Mouse (Mus musculus): ENCODE measurements around the gene Dpep1.
A peak's percentile ranks its signal among the peaks of the same experiment; 100 is the strongest.
"Not testable (repeated sequence)": the region's sequence is repeated elsewhere in the genome, so short reads cannot be mapped to it uniquely, and the experiment has no call there.

Gene Dpep1

GRCm38 (mm10) chr8:123185566-123186409 lies at the start of gene Dpep1:
Gene Dpep1 (plus strand): TSS chr8:123186242.
- DNase-seq: no peak

GRCm38 (mm10) chr8:123136287-123136686 lies 49.8 kb upstream of the Dpep1 start:
- no peak for DNase-seq

- DNase-seq: no peak
These were observed 48.4 kb upstream of the Dpep1 start for GRCm38 (mm10) chr8:123137645-123138077.

DNA sequence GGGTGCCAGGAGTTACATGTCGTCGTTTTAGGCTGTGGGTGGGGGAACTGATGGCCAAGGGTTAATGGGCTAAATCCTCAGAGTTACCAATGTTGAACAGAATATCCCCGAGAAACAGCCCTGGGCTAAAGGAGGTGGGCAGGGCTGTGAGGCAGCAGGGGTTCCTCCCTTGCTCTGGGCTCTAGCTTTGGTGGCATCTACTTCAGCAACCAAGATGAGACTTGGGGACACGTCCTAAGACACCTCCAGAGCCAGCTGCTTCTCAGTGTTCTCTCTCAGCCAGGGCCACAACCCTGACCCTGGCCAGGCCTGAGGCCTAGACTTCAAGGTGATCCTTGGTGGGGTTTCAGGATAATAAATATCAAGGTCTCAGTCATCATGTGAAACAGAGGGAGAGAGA lies 47.3 kb upstream of the Dpep1 start:
- DNase-seq: no peak

DNA sequence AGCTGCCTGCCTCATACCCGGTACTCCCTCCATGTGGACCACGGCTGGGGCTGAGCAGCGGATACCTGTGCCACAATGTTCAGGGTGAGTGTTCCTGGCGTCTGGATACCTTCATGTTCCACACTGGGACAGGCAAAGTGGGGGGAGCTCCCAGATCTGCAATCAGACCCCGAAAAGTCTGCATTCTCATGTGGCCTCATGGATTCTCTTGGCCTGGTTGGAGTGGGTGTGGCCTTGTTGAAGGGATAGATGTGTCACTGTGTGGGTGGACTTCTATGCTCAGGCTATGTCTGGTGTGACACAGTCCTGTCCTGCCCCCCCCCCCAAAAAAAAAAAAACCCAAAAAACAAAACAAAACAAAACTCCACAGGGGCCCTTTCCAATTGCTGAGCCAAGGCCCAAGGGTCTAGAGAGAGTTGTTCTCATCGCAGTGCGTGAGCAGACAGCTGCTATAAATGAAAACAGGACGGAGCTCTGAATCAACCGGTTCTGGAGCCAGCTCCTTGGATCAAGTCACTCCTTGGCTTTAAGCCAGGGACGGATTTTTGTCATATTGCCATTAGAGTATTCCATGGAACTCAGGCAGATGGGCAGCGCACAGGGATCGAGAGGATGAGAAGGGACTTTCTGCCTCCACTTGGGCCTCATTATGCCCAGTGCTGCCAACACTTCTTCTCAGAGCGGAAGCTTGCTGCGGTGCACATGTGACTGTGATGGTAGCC lies 44.1 kb upstream of the Dpep1 start:
- peak; percentile 68 for DNase-seq

- DNase-seq: no peak
These were observed 40.8 kb upstream of the Dpep1 start for GRCm38 (mm10) chr8:123145279-123145678.

DNA sequence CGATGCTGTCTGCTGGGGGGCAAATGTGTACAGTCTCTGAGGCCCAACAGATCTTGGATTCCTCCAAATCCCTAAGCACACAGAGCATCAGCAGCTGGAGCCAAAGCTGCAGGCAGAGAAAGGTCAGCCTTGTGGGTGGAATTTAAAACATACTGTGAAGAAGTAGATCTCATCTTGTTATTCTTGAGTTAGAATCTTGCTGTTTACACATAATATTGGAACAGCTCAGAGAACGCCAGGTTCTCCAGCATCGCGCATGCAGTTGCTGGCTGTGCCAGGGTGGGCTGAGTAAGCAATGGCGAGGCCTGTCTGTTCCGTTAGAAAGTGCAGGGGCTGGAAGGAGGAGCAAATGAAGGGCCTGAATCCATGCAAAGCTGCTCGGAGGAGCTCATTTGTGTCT lies 39.7 kb upstream of the Dpep1 start:
- no peak for DNase-seq

- no peak for DNase-seq
These were observed 35.3 kb upstream of the Dpep1 start for GRCm38 (mm10) chr8:123150737-123151171.

DNA sequence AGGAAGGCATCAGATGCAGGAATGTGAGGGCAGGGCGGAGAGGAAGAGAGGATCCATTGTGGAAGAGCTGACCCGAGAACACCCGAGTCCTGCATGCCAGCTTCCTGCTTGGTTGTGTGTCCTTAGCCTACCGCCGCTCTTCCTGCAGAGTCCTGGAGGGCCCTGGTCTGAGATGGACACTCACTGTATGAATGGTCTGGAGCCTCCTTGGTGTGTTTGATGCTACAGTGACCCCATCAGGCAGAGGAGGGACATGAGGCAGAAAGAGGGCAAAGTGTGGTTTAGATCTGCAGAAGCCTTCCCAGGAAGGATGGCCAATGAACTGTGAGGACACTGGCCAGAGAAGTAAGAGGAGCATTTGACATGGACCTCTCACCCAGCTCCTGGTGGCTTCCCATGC lies 30.9 kb upstream of the Dpep1 start:
- no peak for DNase-seq

- DNase-seq: no peak
These were observed 29.8 kb upstream of the Dpep1 start for GRCm38 (mm10) chr8:123156070-123156773.

DNA sequence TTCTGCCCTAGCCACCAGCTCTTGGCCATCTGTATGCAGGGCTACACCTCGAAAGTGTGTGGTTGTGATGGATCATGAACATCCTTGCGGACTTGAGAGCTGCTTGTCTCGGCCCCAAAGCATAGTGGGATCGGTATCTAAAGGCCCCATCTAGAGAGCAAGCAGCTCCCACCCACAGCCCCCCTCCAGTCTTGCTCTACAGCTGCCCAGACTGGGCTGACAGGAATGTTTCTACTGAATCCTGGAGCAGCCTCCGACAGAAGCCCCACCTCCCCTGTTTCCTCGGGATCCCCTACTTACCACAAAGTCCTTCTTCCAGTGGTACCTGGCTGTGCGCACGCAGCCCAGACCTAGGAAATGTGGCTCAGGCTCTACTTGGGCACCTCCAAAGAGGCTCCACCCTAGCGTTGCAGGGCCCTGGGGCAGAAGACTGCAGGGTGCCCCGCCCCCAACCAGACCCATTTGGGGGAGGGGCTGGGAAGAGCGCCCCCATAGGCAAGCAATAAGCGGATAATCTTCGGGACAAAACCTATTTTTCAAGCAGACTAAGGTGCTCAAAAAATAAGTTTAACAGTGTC lies 28.1 kb upstream of the Dpep1 start, which contains the start of gene Sult5a1:
Gene Sult5a1, minus strand, starts transcription at position 428 of the 578 bp plus-strand sequence.
- DNase-seq: no peak

DNA sequence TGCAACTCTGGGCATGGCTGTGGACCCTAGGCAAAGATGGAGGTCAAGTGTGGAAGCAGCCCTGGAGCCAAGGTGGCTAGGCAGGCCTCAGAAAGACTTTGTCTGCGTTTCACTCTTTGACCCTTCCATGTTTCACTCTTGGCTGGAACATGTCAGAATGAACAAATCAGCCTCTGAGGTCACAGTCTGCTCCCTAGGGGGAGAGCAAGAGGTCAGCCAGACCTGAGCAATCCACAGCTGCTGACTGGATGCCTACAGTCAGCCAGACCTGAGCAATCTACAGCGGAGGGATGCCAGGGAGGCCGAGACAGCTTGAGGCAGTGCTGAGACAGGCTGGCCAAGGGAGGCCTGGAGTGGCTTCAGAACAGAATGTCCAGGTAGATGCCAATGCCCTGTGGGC lies 4.7 kb upstream of the Dpep1 start:
- DNase-seq: no peak

- no peak for DNase-seq
These were observed 2.0 kb downstream of the Dpep1 start for GRCm38 (mm10) chr8:123188006-123188405.

GRCm38 (mm10) chr8:123188841-123189240 lies 2.8 kb downstream of the Dpep1 start:
- no peak for DNase-seq

- peak; percentile 35 for DNase-seq
These were observed 4.6 kb downstream of the Dpep1 start for GRCm38 (mm10) chr8:123190678-123191077.

DNA sequence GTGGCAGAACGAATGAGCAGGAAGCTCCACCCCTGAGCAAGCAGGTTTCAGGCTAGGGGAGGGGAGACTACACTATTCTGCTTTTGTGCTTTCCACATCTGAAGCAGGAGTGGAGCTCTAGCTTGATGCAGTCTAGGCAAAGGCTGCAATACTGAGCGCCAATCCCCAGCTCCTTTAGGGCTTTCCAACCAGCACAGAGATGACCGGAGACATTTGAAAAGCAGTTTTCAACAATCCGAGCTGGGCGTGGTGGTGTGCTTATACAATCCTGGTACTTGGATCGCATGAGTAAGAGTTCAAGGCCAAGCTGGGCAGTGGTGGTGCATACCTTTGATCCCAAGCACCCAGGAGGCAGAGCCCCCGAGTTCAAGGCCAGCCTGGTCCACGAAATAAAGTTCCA lies 5.9 kb downstream of the Dpep1 start:
- no peak for DNase-seq

GRCm38 (mm10) chr8:123193771-123194170 lies 7.7 kb downstream of the Dpep1 start:
- no peak for DNase-seq

DNA sequence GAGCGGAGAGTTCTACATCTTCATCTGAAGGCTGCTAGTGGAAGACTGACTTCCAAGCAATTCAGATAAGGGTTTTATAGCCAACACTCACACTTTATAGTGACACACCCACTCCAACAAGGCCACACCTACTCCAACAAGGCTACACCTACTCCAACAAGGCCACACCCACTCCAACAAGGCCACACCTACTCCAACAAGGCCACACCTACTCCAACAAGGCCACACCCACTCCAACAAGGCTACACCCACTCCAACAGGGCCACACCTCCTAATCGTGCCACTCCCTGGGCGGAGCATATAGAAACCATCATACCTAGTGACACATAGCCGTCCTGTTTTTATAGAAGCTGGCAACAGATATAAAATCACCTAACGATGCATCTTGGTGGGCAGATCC lies 11.0 kb downstream of the Dpep1 start:
- not testable (repeated sequence) for DNase-seq

DNA sequence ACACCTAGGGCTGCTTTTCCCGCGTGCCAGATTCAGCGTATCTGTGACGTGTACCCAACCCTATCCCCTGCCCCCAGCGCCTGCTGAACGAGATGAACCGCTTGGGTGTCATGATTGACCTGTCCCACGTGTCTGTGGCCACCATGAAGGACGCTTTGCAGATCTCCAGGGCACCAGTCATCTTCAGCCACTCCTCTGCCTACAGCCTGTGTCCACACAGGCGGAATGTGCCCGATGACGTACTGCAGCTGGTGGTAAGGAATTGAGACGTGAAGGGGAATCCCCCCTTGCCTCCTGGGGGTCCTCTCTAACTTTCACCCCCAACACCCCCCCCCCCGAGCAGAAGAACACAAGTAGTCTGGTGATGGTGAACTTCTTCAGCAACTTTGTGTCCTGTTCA lies 13.8 kb downstream of the Dpep1 start:
- no peak for DNase-seq

DNA sequence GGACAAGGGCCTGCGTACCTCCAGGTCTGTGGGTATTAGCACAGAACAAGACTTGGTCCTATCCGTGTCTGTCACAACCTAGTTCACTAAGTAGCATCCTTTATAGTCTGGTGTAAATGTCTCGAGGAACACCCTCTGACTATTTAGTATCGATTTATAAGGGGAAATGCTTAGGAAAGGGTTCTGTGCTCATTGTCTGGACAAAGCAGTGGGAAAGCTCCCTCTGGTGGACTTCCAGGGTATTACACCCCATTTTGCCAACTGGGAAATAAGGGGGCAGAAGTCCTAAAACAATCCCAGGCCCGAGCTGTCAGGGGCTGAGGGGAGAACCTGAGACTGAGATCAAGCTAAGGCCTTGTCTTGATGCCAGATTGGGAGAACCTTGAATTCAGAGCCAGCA lies 16.2 kb downstream of the Dpep1 start:
- DNase-seq: peak; percentile 56

- DNase-seq: no peak
These were observed 17.5 kb downstream of the Dpep1 start for GRCm38 (mm10) chr8:123203571-123203970.

DNA sequence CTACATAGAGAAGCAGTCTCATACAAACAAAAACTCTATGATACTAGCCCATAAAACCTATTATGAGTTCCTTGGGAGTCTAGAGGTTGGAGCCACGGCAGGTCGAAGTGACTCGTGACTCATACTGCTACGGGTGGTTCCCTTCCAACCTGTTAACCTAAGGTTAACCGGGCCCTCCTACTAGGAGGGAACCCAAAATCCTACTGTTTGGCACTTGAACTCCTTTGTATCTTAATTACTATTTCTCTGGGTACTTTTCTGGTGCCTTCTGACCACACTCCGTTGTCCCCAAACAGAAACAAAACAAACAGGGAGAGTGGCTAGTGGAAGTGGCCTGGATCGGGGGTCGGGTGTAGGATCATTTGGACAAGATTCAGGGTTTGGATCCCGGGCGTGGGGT lies 25.8 kb downstream of the Dpep1 start:
- no peak for DNase-seq

Measured in cerebellum, adult 11 months (tissue).